8 mouse cellular contexts compared by ENCODE assay signal in the genomic region with DNA sequence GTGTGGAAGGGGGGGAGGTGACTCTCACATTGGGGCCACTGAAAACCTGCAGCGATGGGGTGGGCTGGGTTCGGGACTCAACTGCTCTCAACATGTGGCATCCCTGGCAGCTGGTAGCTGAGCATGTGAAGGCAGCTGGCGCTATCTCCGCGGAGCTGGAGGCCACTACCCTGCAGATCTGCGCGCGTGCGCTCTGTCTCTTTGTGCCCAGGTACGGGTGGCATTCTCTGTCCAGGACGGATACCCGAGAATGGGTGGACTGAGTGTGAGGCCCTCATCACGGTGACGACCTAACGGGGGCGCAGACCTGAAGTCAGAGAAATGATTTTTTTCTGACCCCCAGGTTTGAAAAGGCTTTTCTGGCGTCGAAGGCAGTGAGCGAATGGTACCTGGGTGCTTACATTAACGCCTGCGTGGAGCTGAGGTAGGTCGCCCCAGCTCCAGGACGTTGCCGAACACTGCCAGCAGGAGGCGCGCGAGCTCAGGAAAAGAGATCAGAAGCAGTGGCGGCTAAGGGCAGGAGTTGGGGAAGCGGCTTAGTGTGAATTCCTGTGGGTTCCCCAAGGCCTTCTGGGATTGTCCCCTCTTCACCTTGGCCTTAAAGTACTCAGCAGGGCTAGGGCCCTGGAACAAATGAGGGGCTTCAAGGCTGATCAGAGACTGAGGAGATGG. TPM values are rescaled to one million over a fixed set of nuclear protein-coding genes. Genes with fewer than 3 reads are reported as not detected.
DNase-seq lines count a peak whose midpoint lies in the region; ATAC-seq lines count a peak whose summit lies in the region.

No protein-coding gene starts in this region.

- no peak overlapping the region for H3K27ac ChIP-seq in intestine, embryonic 14.5 days (ENCODE audit: low read depth)

- no peak overlapping the region for H3K4me3 ChIP-seq in intestine, embryonic 14.5 days (ENCODE audit: low read depth, low read length)

- H3K4me2 ChIP-seq in intestine, embryonic 14.5 days (ENCODE audit: low read length), result no peak overlapping the region

- H3K36me3 ChIP-seq in intestine, embryonic 14.5 days (ENCODE audit: control insufficient read depth, insufficient read depth, low read length), result no peaks in the 10 kb centered on the region

- intact Hi-C loops in left cerebral cortex, postnatal 10 days (cut with DNase I), result loop anchor here (2.0 kb wide), 1 partner anchor 33 kb away; no protein-coding TSS in a partner anchor

- H3K9ac ChIP-seq in intestine, embryonic 14.5 days (ENCODE audit: low read length), result no peak overlapping the region

- peak; percentile 26 for DNase-seq in T-cell, adult 2 months (ENCODE audit: low spot score)
- peak; percentile 92 to 96 for DNase-seq in cerebellum, postnatal 4 days (ENCODE audit: low spot score in 2 of 2)
- peak; percentile 88 to 90 for DNase-seq in gastrocnemius, adult 8-10 months (ENCODE audit: low spot score in 2 of 2)
- peak; percentile 99 for DNase-seq in intestine, embryonic 14.5 days (ENCODE audit: low spot score)
- DNase-seq in left cerebral cortex, postnatal 10 days (ENCODE audit: extremely low spot score in 1 of 2, low spot score in 2 of 2), result peak; percentile 84 to 91
- DNase-seq in right cerebral cortex, postnatal 14 days, result peak; percentile 94
- peak; percentile 82 to 96 for DNase-seq in urinary bladder, postnatal 4 days (ENCODE audit: low spot score in 2 of 2)

- no peaks in the 10 kb centered on the region for H3K9me3 ChIP-seq in intestine, embryonic 14.5 days (ENCODE audit: control insufficient read depth, low read length)

- ATAC-seq in intestine, embryonic 14.5 days (replicated peaks; ENCODE audit: low FRiP score, low TSS enrichment, low read depth), result no peak; the same call in 1 of the 2 replicates
- ATAC-seq in megakaryocyte progenitor cell, adult 5-6 weeks (replicated peaks; ENCODE audit: poor library complexity), result peak; percentile 62

- 20% methylated on average over 29 of the region's 29 CpGs for WGBS in intestine, embryonic 14.5 days

- peaks cover 86% of the 10 kb centered on the region for H3K27me3 ChIP-seq in intestine, embryonic 14.5 days (replicated peaks; ENCODE audit: control insufficient read depth, insufficient read depth, low read length)

- peaks cover 25% of the 10 kb centered on the region for H3K4me1 ChIP-seq in intestine, embryonic 14.5 days (replicated peaks; ENCODE audit: control insufficient read depth, insufficient read depth, low read length)

RNA-seq across cellular contexts. Expression of a gene that starts 9.1 kb away (rescaled TPM):
- 1 to 10 TPM in 3 of 4 experiments, under 1 TPM in 1; 0.72 to 3.2 (median 2.7) TPM for total RNA-seq in gastrocnemius, adult 8-10 months (2022)
- 8.5 and 10.2 TPM in 2 replicates for polyA plus RNA-seq in intestine, embryonic 14.5 days (2014; fragmentation: Nextera tagmentation; extraction: Ambion mirVana)
- 1 to 10 TPM; 1.1 to 1.7 TPM for total RNA-seq in left cerebral cortex, postnatal 10 days (2021)
- 0.42 and 1.1 TPM in 2 replicates for total RNA-seq in megakaryocyte progenitor cell, adult 5-6 weeks (2015)
- total RNA-seq in megakaryocyte progenitor cell, adult 5-6 weeks (2017), result not detected in 2 replicates

RNA-seq across cellular contexts. Expression of a gene that starts 16.3 kb away (rescaled TPM):
- 10 to 100 TPM; 17.0 to 41.0 (median 32.6) TPM for total RNA-seq in gastrocnemius, adult 8-10 months (2022)
- 3.2 and 5.0 TPM in 2 replicates for polyA plus RNA-seq in intestine, embryonic 14.5 days (2014; fragmentation: Nextera tagmentation; extraction: Ambion mirVana)
- total RNA-seq in left cerebral cortex, postnatal 10 days (2021), result under 1 TPM; 0.61 to 0.81 TPM
- total RNA-seq in megakaryocyte progenitor cell, adult 5-6 weeks (2015), result 18.3 and 20.9 TPM in 2 replicates
- total RNA-seq in megakaryocyte progenitor cell, adult 5-6 weeks (2017), result 31.1 and 67.8 TPM in 2 replicates

RNA-seq across cellular contexts. Expression of a gene that starts 19.3 kb away (rescaled TPM):
- total RNA-seq in gastrocnemius, adult 8-10 months (2022), result not detected
- 1.3 and 2.9 TPM in 2 replicates for polyA plus RNA-seq in intestine, embryonic 14.5 days (2014; fragmentation: Nextera tagmentation; extraction: Ambion mirVana)
- 1 to 10 TPM; 2.6 to 3.0 TPM for total RNA-seq in left cerebral cortex, postnatal 10 days (2021)
- total RNA-seq in megakaryocyte progenitor cell, adult 5-6 weeks (2015), result 0.30 TPM in 1 of 2 replicates, not detected in the other
- total RNA-seq in megakaryocyte progenitor cell, adult 5-6 weeks (2017), result not detected in 2 replicates

RNA-seq across cellular contexts. Expression of a gene that starts 48.4 kb away (rescaled TPM):
- 10 to 100 TPM; 13.7 to 18.7 (median 14.9) TPM for total RNA-seq in gastrocnemius, adult 8-10 months (2022)
- 48.2 and 49.0 TPM in 2 replicates for polyA plus RNA-seq in intestine, embryonic 14.5 days (2014; fragmentation: Nextera tagmentation; extraction: Ambion mirVana)
- 100 to 1,000 TPM; 167 to 169 TPM for total RNA-seq in left cerebral cortex, postnatal 10 days (2021)
- 1.5 and 5.4 TPM in 2 replicates for total RNA-seq in megakaryocyte progenitor cell, adult 5-6 weeks (2015)
- 2.9 and 5.2 TPM in 2 replicates for total RNA-seq in megakaryocyte progenitor cell, adult 5-6 weeks (2017)

RNA-seq across cellular contexts. Expression of a gene that starts 59.7 kb away (rescaled TPM):
- under 1 TPM in 3 of 4 experiments, not detected in 1; 0.27 to 0.34 (median 0.31) TPM for total RNA-seq in gastrocnemius, adult 8-10 months (2022)
- polyA plus RNA-seq in intestine, embryonic 14.5 days (2014; fragmentation: Nextera tagmentation; extraction: Ambion mirVana), result 27.5 and 33.8 TPM in 2 replicates
- 1 to 10 TPM; 4.0 TPM for total RNA-seq in left cerebral cortex, postnatal 10 days (2021)
- not detected in 2 replicates for total RNA-seq in megakaryocyte progenitor cell, adult 5-6 weeks (2015)
- total RNA-seq in megakaryocyte progenitor cell, adult 5-6 weeks (2017), result not detected in 2 replicates

Comparison
In these comparisons a context has a peak if more than half of its experiments do, and no peak if none do; other contexts are left out.
1. DNase-seq: peak in every context shown above with its lines; median percentile 99 in intestine, embryonic 14.5 days; 94 in cerebellum, postnatal 4 days; 94 in right cerebral cortex, postnatal 14 days; 89 in gastrocnemius, adult 8-10 months; 89 in urinary bladder, postnatal 4 days; 88 in left cerebral cortex, postnatal 10 days; 26 in T-cell, adult 2 months.
2. RNA of a gene that starts 16.3 kb away (total RNA-seq): 17.0 to 41.0 TPM in gastrocnemius, adult 8-10 months and 18.3 to 67.8 TPM in megakaryocyte progenitor cell, adult 5-6 weeks; 0.61 to 0.81 TPM in left cerebral cortex, postnatal 10 days; every median in the first group is over 4 times any median in the second.